Mouse (Mus musculus): Measurements from ENCODE around the gene Fars2. TPM values are rescaled to one million over a fixed set of nuclear protein-coding genes. Genes with fewer than 3 reads are reported as not detected.

Gene Fars2
- polyA plus RNA-seq (2015; fragmentation: Nextera tagmentation; extraction: Ambion mirVana) = 27.0 and 30.1 TPM in 2 replicates

DNA sequence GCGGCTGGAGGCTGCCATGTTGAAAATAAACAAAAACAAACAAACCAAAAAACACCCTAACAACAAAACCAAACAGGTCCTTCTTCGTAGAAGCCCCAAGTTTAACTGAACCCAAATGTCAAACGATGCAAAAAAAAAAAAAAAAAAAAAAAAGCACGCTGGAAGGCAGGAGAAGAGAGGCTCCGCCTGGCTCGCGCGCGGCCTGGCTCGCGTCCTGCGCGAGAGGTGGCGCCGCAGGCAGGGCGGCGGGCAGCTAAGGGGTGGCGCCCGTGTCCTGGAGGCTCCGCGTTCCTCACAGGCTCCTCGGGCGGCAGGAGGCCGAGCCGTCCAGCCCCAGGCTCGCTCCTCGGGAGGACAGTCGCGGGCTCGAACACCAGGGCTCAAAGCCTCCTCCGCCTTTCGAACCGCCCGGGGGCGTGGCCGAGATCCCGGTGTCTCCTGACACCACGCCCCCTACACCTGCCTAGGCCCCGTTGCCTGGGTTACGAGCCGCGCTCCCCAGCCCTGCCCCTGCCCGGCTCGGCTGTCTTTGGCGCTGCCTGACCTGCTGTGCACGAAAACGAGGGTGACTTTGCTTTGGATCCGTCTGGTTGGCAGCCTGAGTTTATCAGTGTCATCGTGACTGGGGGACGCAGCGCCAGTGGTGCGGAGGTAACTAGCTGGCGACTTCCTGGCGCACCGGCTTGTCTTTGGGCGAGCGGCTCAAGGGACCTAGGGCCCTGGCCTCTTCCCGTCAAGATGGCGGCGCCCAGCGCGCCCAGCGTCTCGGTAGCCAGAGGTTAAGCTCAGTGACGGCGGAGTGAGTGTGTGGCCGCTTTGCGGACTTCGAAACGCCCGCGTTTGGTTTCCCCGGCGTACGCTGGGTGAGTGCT is at the start of gene Fars2, which contains the start of gene Lyrm4:
TSS of gene Fars2 (plus strand) at position 270 of the 872 bp plus-strand sequence.
TSS of gene Lyrm4 (minus strand) at position 384 of the 872 bp plus-strand sequence.

DNA sequence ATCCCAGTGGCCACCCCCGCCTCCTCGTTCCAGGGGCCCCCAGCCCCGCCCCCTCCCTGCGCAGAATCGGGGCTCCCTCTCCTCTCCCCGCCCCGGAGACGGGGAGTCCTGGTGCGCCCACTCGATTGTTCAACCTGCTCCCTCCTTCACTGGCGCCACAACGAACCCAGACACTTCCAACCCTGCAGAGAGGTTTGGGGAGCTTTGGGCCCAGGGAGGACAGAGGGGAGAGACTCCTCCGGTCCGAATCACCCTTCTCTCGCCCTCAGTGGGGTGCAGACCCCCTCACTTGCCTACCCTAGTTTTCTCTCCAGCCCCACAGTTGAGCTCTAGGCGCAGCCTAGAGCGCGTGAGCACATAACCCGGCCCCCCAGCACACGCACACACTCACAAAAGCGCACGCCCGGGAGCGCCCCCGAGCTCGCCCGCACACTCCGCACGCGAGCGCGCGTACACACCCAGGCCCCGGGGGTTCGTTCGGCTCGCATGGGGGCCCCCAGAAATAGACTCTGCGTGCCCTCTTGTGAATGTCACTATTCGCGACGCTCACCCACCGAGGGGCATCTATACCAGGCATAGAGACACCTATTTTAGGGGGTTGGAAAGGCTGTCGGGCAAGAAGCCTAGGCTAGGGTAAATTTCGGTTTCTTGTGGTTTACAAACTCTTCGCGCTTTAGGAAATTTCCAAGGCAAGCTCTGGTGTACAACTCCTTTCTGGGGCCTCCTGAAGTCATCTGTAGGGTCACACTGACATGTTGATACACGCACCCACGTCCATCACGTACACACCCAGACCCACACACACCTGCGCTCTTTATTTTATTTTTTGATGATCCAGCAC is 617.7 kb downstream of the Fars2 start, which contains the start of gene Nrn1:
TSS of gene Nrn1 (minus strand) at position 401 of the 841 bp plus-strand sequence.

Other genes with a start within 250 kb of the Fars2 start
- gene Rpp40, start 211.1 kb upstream of the Fars2 start, polyA plus RNA-seq (2015; fragmentation: Nextera tagmentation; extraction: Ambion mirVana) = 7.1 and 8.9 TPM in 2 replicates
- gene Ppp1r3g, start 158.6 kb upstream of the Fars2 start, polyA plus RNA-seq (2015; fragmentation: Nextera tagmentation; extraction: Ambion mirVana) = 1.3 and 2.0 TPM in 2 replicates
- 48.2 and 50.1 TPM in 2 replicates for gene Lyrm4, start 114 bp downstream of the Fars2 start, polyA plus RNA-seq (2015; fragmentation: Nextera tagmentation; extraction: Ambion mirVana)